Mouse (Mus musculus): ENCODE data around the gene Serpini1. TPM values are rescaled to one million over a fixed set of nuclear protein-coding genes. Genes with fewer than 3 reads are reported as not detected.

Gene Serpini1
- polyA plus RNA-seq, 1 experiment from 2014 or later = 0.35 TPM

- H3K4me3 ChIP-seq (ENCODE audit: low read depth, low read length) = no peak overlapping the region
- no peak overlapping the region for H3K27ac ChIP-seq (ENCODE audit: low read length)
- H3K27me3 ChIP-seq (ENCODE audit: control insufficient read depth, insufficient read depth, low read depth, low read length) = no peaks in the 10 kb centered on the region
- no peak overlapping the region for H3K4me2 ChIP-seq (ENCODE audit: low read depth, low read length)
- no peaks in the 10 kb centered on the region for H3K9me3 ChIP-seq (replicated peaks; ENCODE audit: control insufficient read depth, low read length)
- ATAC-seq (ENCODE audit: low read depth) = no peak
- no peaks in the 10 kb centered on the region for H3K4me1 ChIP-seq (ENCODE audit: control insufficient read depth, low read depth, low read length)
- WGBS (ENCODE audit: insufficient replicate concordance) = 16% methylated on average over 1 of the region's 1 CpGs
- H3K9ac ChIP-seq (ENCODE audit: low read depth, low read length) = no peak overlapping the region
- H3K36me3 ChIP-seq (ENCODE audit: control insufficient read depth, insufficient read depth) = no peaks in the 10 kb centered on the region
These were observed 134.7 kb downstream of the Serpini1 start for GRCm38 (mm10) chr3:75692088-75692487.

Other genes with a start within 250 kb of the Serpini1 start
- not detected in 2 replicates for gene Wdr49, start 75.4 kb upstream of the Serpini1 start, polyA plus RNA-seq (2015; fragmentation: Nextera tagmentation; extraction: Ambion mirVana)
- gene Pdcd10, start 691 bp upstream of the Serpini1 start, polyA plus RNA-seq (2015; fragmentation: Nextera tagmentation; extraction: Ambion mirVana) = 43.8 and 45.0 TPM in 2 replicates
- gene Gm29133, start 190.7 kb downstream of the Serpini1 start, polyA plus RNA-seq (2015; fragmentation: Nextera tagmentation; extraction: Ambion mirVana) = not detected in 2 replicates

Data from liver, embryonic 16.5 days (tissue).